Mouse (Mus musculus): ENCODE measurements around the gene Dusp3. TPM values are rescaled to one million over a fixed set of nuclear protein-coding genes. Genes with fewer than 3 reads are reported as not detected.

The Dusp3 gene
- polyA plus RNA-seq, 1 experiment from 2014 or later = 14.5 TPM

DNA sequence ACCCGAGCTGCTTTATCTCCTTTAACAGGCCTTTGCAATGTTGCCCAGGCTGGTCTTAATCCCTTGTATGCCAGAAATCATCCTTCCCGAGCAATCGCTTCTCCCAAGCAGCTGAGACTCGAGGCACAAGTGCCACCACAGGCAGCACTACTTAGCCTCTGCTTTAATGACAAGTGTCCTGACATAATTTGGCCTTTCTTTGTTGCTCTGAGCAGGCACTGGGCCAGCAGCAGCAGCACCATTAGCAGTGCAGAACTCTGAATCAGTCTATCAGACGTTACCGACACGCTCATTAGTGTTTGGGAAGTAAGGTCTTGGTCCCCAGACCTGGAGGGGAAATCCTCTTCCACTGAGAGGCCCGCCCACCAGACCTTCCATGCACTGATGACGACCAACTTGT is 32.9 kb upstream of the Dusp3 start:
- no peak overlapping the region for H3K27ac ChIP-seq (ENCODE audit: low read length)
- H3K9me3 ChIP-seq (ENCODE audit: control insufficient read depth, low read length) = no peaks in the 10 kb centered on the region
- H3K9ac ChIP-seq (replicated peaks; ENCODE audit: low read depth, low read length) = no peak overlapping the region
- 0 out of 2 replicates have a peak, but pooled peaks cover 2% of the 10 kb centered on the region for H3K36me3 ChIP-seq (ENCODE audit: control insufficient read depth, insufficient read depth)
- H3K4me3 ChIP-seq (replicated peaks; ENCODE audit: low read length) = no peak overlapping the region
- H3K4me2 ChIP-seq (ENCODE audit: low read length) = no peak overlapping the region
- 27% methylated on average over 9 of the region's 9 CpGs for WGBS
- H3K4me1 ChIP-seq (replicated peaks; ENCODE audit: control insufficient read depth, insufficient read depth, low read length) = peaks cover 7% of the 10 kb centered on the region; the same call in 1 of the 2 replicates
- ATAC-seq = no peak
- no peaks in the 10 kb centered on the region for H3K27me3 ChIP-seq (replicated peaks; ENCODE audit: control insufficient read depth, insufficient read depth, low read length)

DNA sequence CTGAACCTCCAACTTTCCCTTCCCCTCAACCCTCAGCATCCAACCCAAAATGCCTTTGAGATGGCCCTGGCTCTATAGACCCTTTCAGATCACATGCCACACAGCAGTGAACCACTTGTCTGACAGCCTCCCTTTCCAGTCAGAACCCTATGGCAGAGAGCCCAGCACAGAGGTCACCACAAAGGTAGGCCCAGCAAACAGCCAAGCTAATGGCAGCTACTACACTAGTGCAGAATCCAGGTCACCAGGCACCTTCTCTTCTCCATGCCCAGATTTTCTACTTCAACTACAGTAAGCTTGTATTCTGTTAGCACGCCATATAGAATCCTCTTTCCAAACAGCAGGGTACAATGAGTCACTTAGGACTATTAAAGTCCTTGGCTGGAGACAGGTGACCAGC is 29.3 kb upstream of the Dusp3 start:
- peaks cover 4% of the 10 kb centered on the region; the same call in 1 of the 2 replicates for H3K36me3 ChIP-seq (ENCODE audit: control insufficient read depth, insufficient read depth)

DNA sequence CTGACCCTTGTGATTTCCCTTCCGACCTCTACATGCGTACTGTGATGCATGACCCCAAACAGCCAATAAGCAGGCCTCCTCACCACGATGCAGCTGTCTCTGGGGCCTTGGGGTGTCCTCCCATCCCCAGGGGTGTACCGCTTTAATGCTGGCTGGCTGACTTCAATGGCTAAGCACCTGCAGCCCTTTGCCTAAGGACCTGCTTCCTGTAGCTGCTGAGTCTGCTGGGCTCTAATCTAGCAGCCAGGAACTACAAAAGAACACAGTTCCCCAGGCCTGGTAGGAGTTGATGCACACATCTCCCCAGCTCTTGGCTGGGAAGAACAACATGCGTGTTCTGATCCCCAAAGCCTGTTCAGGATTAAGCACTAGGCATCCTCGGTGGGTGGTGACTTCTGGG is 28.7 kb upstream of the Dusp3 start:
- WGBS = 56% methylated on average over 6 of the region's 6 CpGs
- H3K36me3 ChIP-seq (ENCODE audit: control insufficient read depth, insufficient read depth) = peaks cover 4% of the 10 kb centered on the region; the same call in 1 of the 2 replicates
- peaks cover 11% of the 10 kb centered on the region for H3K4me1 ChIP-seq (replicated peaks; ENCODE audit: control insufficient read depth, insufficient read depth, low read length)
- no peaks in the 10 kb centered on the region for H3K27me3 ChIP-seq (replicated peaks; ENCODE audit: control insufficient read depth, insufficient read depth, low read length)
- H3K4me2 ChIP-seq (ENCODE audit: low read length) = no peak overlapping the region
- no peaks in the 10 kb centered on the region for H3K9me3 ChIP-seq (ENCODE audit: control insufficient read depth, low read length)
- ATAC-seq = no peak
- no peak overlapping the region for H3K9ac ChIP-seq (replicated peaks; ENCODE audit: low read depth, low read length)
- no peak overlapping the region for H3K27ac ChIP-seq (ENCODE audit: low read length)
- H3K4me3 ChIP-seq (replicated peaks; ENCODE audit: low read length) = no peak overlapping the region

More for the DNA sequence above, 29.3 kb upstream of the Dusp3 start:
- Histone ChIP-seq H3K27me3 (replicated peaks; ENCODE audit: control insufficient read depth, insufficient read depth, low read length) (no peaks in the 10 kb centered on the region), H3K4me2 (ENCODE audit: low read length) (no peak overlapping the region), H3K4me1 (replicated peaks; ENCODE audit: control insufficient read depth, insufficient read depth, low read length) (0 out of 2 replicates have a peak, but pooled peaks cover 9% of the 10 kb centered on the region), H3K27ac (ENCODE audit: low read length) (no peak overlapping the region), H3K4me3 (replicated peaks; ENCODE audit: low read length) (no peak overlapping the region), H3K9me3 (ENCODE audit: control insufficient read depth, low read length) (no peaks in the 10 kb centered on the region), H3K9ac (replicated peaks; ENCODE audit: low read depth, low read length) (no peak overlapping the region)
- 100% methylated on average over 1 of the region's 1 CpGs for WGBS
- ATAC-seq = no peak

DNA sequence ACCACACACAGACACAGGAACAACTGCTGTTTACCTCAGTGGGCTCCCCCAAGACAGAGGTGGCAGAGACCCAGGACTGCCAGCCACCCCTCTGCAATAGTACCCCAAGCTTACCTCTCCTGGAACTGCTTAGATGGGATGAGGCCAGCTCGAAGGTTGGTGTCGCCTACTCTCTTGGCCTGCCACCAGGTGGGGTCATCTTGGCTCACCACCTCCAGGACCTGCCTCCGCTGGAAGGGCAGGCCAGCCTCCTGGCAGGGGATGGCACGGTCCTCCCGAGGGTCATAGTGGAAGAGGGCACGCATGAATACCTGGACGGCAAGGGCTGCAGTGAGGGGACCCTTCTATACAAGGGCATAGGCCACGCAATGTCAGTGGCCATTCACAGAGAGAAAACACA is 26.4 kb upstream of the Dusp3 start:
- Histone ChIP-seq H3K36me3 (ENCODE audit: control insufficient read depth, insufficient read depth) (peaks cover 6% of the 10 kb centered on the region; the same call in 1 of the 2 replicates), H3K9ac (replicated peaks; ENCODE audit: low read depth, low read length) (no peak overlapping the region), H3K27me3 (replicated peaks; ENCODE audit: control insufficient read depth, insufficient read depth, low read length) (no peaks in the 10 kb centered on the region), H3K4me2 (ENCODE audit: low read length) (no peak overlapping the region), H3K27ac (ENCODE audit: low read length) (no peak overlapping the region), H3K4me1 (replicated peaks; ENCODE audit: control insufficient read depth, insufficient read depth, low read length) (peaks cover 16% of the 10 kb centered on the region), H3K9me3 (ENCODE audit: control insufficient read depth, low read length) (no peaks in the 10 kb centered on the region), H3K4me3 (replicated peaks; ENCODE audit: low read length) (no peak overlapping the region)
- WGBS = 88% methylated on average over 8 of the region's 8 CpGs
- ATAC-seq = no peak

DNA sequence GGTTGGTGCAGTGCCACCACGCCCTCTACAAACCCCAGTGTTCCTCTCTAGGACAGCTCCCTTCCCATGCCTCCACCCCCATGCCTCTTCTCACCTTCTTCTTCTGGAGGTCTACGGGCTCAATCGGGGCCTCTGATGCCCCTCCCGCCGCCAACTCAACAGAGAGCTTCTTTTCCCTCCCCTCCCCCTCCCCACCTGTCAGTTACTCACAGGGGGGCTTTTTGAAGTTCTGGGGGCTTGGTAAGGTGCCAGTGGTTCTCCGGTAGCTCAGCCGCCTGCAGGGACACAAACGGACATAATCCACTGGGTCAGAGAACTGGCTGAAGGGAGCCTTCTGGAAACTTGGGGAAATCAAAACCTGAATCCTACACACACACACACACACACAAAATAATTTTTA is 24.7 kb upstream of the Dusp3 start:
- Histone ChIP-seq H3K4me2 (ENCODE audit: low read length) (no peak overlapping the region), H3K27me3 (replicated peaks; ENCODE audit: control insufficient read depth, insufficient read depth, low read length) (no peaks in the 10 kb centered on the region), H3K27ac (ENCODE audit: low read length) (no peak overlapping the region), H3K4me1 (replicated peaks; ENCODE audit: control insufficient read depth, insufficient read depth, low read length) (peaks cover 16% of the 10 kb centered on the region), H3K9ac (replicated peaks; ENCODE audit: low read depth, low read length) (no peak overlapping the region), H3K4me3 (replicated peaks; ENCODE audit: low read length) (no peak overlapping the region), H3K36me3 (ENCODE audit: control insufficient read depth, insufficient read depth) (peaks cover 11% of the 10 kb centered on the region), H3K9me3 (ENCODE audit: control insufficient read depth, low read length) (no peaks in the 10 kb centered on the region)
- ATAC-seq = no peak
- 51% methylated on average over 8 of the region's 8 CpGs for WGBS

DNA sequence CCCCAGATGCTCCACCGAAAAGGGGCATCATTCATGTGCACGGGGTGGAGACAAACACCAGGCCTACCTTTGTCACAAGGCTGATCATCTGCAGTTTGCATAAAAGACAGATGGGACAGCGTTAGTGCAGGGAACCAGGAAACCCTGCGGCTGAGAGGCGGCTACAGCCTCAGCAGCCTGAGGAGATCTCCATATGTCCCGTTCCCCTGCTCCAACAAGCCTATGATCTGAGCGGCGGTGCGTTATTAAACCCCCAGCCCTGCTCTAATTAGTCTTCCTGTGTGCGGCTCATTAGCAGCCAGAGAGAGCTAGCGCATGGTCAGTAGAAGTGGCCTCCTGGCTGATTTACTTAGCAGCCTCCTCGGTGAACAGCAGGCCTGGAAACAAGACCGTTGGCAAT is 23.3 kb upstream of the Dusp3 start:
- peaks cover 11% of the 10 kb centered on the region for H3K36me3 ChIP-seq (ENCODE audit: control insufficient read depth, insufficient read depth)
- 15% methylated on average over 13 of the region's 13 CpGs for WGBS
- no peak overlapping the region for H3K4me2 ChIP-seq (ENCODE audit: low read length)

DNA sequence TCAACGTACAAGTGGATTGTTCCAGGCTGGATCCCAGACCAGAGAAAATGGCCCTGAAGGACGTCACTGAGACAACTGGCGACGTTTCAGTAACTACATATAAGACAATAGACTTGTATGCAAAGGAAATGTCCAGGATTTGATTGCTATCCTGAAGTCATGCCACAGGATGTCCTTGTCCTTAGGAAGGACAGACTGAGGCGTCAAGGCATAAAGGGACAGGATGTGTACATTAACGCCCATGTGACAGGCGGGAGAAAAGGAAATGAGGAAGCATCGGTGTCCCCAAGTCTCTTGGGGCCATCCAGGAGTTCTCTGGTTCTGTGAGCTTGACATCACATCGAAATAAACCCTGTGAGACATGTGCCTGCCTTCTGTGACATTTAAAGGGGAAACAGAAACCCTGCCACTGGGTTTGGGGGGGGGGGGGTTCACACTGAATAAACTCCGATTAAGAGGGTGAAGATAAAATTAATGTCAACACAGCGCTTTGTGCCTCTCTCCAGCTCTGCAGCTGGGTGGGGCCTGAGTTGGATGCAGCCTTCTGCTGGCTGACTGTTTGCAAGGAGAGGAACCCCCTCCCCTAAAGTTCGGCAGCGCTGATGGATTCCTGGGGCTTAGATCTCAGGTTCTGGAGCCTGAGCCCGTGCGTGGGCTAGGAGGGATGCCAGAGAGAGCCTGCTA is 22.3 kb upstream of the Dusp3 start:
- whole genome bisulfite sequencing = 85% methylated on average over 15 of the region's 15 CpGs
- H3K36me3 ChIP-seq (ENCODE audit: control insufficient read depth, insufficient read depth) = peaks cover 18% of the 10 kb centered on the region
- peak overlapping the region; percentile 82; the same call in 1 of the 2 replicates for H3K27ac ChIP-seq (ENCODE audit: low read length)

More for the DNA sequence above, 23.3 kb upstream of the Dusp3 start:
- H3K27me3 ChIP-seq (replicated peaks; ENCODE audit: control insufficient read depth, insufficient read depth, low read length) = no peaks in the 10 kb centered on the region
- peaks cover 16% of the 10 kb centered on the region for H3K4me1 ChIP-seq (replicated peaks; ENCODE audit: control insufficient read depth, insufficient read depth, low read length)
- no peak overlapping the region for H3K9ac ChIP-seq (replicated peaks; ENCODE audit: low read depth, low read length)
- no peak overlapping the region for H3K4me3 ChIP-seq (replicated peaks; ENCODE audit: low read length)
- peak overlapping the region; percentile 82 for H3K27ac ChIP-seq (ENCODE audit: low read length)
- no peaks in the 10 kb centered on the region for H3K9me3 ChIP-seq (ENCODE audit: control insufficient read depth, low read length)
- ATAC-seq = peak; percentile 90

DNA sequence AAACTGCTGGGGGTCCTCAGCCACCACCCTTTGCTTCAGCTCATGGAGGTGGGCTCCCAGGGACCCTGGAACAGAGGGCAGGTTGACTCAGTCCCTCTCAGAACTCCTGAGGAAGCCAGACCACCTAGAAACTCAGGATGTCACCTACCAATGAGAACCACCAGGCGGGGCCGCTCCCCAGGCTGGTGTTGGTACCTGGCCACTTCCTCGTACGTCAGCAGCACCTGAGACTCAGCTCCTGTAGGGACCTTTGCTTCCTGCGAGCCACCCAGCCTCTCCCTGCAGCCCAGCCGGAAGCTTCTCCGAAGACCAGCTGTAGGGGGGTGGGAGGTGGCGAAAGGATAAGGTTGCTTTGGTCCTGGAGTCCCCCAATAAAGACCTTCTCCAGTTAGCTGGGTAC is 21.6 kb upstream of the Dusp3 start:
- Histone ChIP-seq H3K27me3 (replicated peaks; ENCODE audit: control insufficient read depth, insufficient read depth, low read length) (no peaks in the 10 kb centered on the region), H3K36me3 (ENCODE audit: control insufficient read depth, insufficient read depth) (peaks cover 18% of the 10 kb centered on the region), H3K9me3 (ENCODE audit: control insufficient read depth, low read length) (no peaks in the 10 kb centered on the region), H3K27ac (ENCODE audit: low read length) (no peak overlapping the region), H3K4me1 (replicated peaks; ENCODE audit: control insufficient read depth, insufficient read depth, low read length) (peaks cover 16% of the 10 kb centered on the region), H3K4me3 (replicated peaks; ENCODE audit: low read length) (no peak overlapping the region), H3K9ac (replicated peaks; ENCODE audit: low read depth, low read length) (no peak overlapping the region), H3K4me2 (ENCODE audit: low read length) (no peak overlapping the region)
- ATAC-seq = no peak
- WGBS = 94% methylated on average over 8 of the region's 8 CpGs

More for the DNA sequence above, 22.3 kb upstream of the Dusp3 start:
- H3K9me3 ChIP-seq (ENCODE audit: control insufficient read depth, low read length) = no peaks in the 10 kb centered on the region
- H3K9ac ChIP-seq (replicated peaks; ENCODE audit: low read depth, low read length) = no peak overlapping the region
- ATAC-seq = no peak
- H3K4me2 ChIP-seq (ENCODE audit: low read length) = no peak overlapping the region
- H3K27me3 ChIP-seq (replicated peaks; ENCODE audit: control insufficient read depth, insufficient read depth, low read length) = no peaks in the 10 kb centered on the region
- H3K4me1 ChIP-seq (replicated peaks; ENCODE audit: control insufficient read depth, insufficient read depth, low read length) = peaks cover 16% of the 10 kb centered on the region
- no peak overlapping the region for H3K4me3 ChIP-seq (replicated peaks; ENCODE audit: low read length)

DNA sequence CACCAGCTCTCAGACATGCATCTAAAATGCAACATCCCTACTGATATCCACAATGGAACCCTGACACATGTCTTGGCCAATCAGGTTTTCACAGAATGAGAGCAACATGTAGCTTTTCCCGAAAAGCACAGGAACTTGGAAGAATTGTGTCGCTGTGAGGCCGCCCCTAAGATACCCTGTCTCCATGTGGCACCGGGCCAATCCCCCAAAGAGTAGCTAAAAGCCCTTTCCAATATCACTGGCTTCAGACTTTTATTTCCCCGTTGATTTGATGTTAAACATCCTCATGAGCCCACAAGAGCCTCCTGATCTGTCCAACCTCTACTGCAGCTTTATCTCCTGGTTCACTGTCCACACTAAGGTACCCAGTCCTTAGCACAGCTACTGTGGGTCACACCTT is 19.9 kb upstream of the Dusp3 start:
- H3K27me3 ChIP-seq (replicated peaks; ENCODE audit: control insufficient read depth, insufficient read depth, low read length) = no peaks in the 10 kb centered on the region
- no peak overlapping the region for H3K9ac ChIP-seq (replicated peaks; ENCODE audit: low read depth, low read length)
- H3K4me1 ChIP-seq (replicated peaks; ENCODE audit: control insufficient read depth, insufficient read depth, low read length) = peaks cover 16% of the 10 kb centered on the region
- H3K9me3 ChIP-seq (ENCODE audit: control insufficient read depth, low read length) = no peaks in the 10 kb centered on the region
- no peak overlapping the region for H3K27ac ChIP-seq (ENCODE audit: low read length)
- no peak overlapping the region for H3K4me3 ChIP-seq (replicated peaks; ENCODE audit: low read length)
- 61% methylated on average over 5 of the region's 5 CpGs for WGBS
- no peak for ATAC-seq
- H3K4me2 ChIP-seq (ENCODE audit: low read length) = no peak overlapping the region
- H3K36me3 ChIP-seq (ENCODE audit: control insufficient read depth, insufficient read depth) = peaks cover 14% of the 10 kb centered on the region

All from forebrain, embryonic 16.5 days (tissue).